Mouse (Mus musculus) spleen, adult 2 months (tissue): ENCODE data around the gene Srpk2.
"Not testable (repeated sequence)": the region's sequence is repeated elsewhere in the genome, so short reads cannot be mapped to it uniquely, and the experiment has no call there.

Experiments
- CTCF ChIP-seq: fragments of 200-500 bp; IDR thresholded peaks from 2 replicates; pipeline ENCODE4 v1.5.1; 2011; ENCODE audit warnings: mild to moderate bottlenecking, inconsistent platforms; ENCODE audit not compliant: insufficient read depth, insufficient read length, insufficient replicate concordance; ENCODE audit errors: extremely low read depth
- POLR2A ChIP-seq: fragments of 200-500 bp; IDR thresholded peaks from 2 replicates; pipeline ENCODE4 v1.6.1; 2011; ENCODE audit warnings: low read depth, low read length, inconsistent platforms

DNA sequence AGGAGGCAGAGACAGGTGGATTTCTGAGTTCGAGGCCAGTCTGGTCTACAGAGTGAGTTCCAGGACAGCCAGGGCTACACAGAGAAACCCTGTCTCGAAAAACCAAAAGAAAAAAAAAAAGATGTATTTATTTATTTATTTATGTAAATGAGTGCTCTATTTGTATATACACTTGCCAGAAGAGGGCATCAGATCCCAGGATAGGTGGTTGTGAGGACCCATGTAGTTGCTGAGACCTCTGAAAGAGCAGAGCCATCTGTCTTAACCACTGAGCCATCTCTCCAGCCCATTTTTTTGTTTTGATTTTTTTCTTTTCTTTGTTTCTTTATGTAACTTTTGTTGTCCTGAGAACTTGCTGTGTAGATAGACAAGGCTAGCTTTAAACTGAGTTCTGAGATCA is 230.9 kb downstream of the Srpk2 start:
- not testable (repeated sequence) for TF ChIP-seq CTCF, POLR2A
